Mouse (Mus musculus) left cerebral cortex, postnatal 36 days (tissue): Measurements from ENCODE around the gene Focad. TPM values are rescaled to one million over a fixed set of nuclear protein-coding genes. Genes with fewer than 3 reads are reported as not detected.
"Not testable (repeated sequence)": the region's sequence is repeated elsewhere in the genome, so short reads cannot be mapped to it uniquely, and the experiment has no call there.

Source experiments
- DNase-seq, 2 experiments: peaks; one replicate each; pipeline ENCODE4 v3.0.0; 2021 to 2022; ENCODE audit warnings: low spot score in 2 of 2, mixed read lengths in 1 of 2
- intact Hi-C: fragments of 180-260 bp; cut with DNase I; formaldehyde crosslinking; loops from one replicate; pipeline ENCODE4 v1.15.1; 2025
- total RNA-seq, 2 experiments: library from RNA; stranded (reverse); gene quantifications; 2 replicates each; pipeline ENCODE4 v1.2.3; 2021

Gene Focad
- total RNA-seq, 2 experiments from 2014 or later = 44.2 to 53.5 TPM

DNA sequence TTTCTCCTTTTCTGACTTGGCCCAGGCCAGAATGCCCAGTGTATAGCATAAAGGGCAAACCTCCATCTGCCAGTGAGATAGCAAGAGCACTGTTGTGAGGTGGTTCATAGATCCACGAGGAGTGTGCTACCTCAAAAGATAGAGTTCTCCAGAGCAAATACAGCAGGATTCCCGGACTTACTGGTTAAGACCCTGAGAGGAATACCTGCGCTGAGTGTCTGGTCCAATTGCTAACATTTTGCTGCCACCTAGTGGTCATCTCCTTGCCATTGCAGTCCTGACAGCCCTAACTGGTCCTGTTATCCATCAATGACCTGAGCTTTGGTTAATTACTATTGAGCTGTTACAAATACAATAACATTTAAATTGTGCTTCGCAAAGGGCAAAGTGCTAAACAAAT is 256.5 kb downstream of the Focad start:
- intact Hi-C loops = loop anchor here (2.0 to 5.0 kb wide), 3 partner anchors 316 to 982 kb away; no protein-coding TSS in a partner anchor
- DNase-seq = peak; percentile 46 to 59

GRCm38 (mm10) chr4:88356652-88357051 is 262.2 kb downstream of the Focad start:
- DNase-seq = no peak
- intact Hi-C loops = no loop called here

DNA sequence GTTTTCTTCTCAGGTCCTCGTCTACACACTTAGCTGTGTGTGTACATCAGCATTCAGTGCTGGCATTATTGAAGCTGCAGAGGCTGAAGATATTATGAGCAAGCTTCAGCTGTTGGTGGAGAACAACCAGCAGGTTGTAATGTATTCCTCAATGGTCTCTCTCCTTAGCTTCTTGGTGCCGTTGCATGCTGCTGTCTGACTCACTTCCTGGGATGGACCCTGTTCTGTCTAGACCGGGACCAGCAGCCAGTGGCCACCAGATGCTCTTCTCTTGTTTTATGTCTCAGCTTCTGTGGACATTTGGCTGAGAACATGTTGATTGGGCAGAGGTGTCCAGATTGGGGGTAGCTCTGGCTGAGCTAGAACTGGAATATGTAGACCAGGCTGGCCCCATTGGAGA is 263.0 kb downstream of the Focad start:
- intact Hi-C loops = no loop called here
- no peak for DNase-seq

GRCm38 (mm10) chr4:88369951-88370350 is 275.5 kb downstream of the Focad start:
- intact Hi-C loops = no loop called here
- DNase-seq = no peak

- intact Hi-C loops = no loop called here
- DNase-seq = no peak
Measured at GRCm38 (mm10) chr4:88370819-88371218, 276.4 kb downstream of the Focad start.

DNA sequence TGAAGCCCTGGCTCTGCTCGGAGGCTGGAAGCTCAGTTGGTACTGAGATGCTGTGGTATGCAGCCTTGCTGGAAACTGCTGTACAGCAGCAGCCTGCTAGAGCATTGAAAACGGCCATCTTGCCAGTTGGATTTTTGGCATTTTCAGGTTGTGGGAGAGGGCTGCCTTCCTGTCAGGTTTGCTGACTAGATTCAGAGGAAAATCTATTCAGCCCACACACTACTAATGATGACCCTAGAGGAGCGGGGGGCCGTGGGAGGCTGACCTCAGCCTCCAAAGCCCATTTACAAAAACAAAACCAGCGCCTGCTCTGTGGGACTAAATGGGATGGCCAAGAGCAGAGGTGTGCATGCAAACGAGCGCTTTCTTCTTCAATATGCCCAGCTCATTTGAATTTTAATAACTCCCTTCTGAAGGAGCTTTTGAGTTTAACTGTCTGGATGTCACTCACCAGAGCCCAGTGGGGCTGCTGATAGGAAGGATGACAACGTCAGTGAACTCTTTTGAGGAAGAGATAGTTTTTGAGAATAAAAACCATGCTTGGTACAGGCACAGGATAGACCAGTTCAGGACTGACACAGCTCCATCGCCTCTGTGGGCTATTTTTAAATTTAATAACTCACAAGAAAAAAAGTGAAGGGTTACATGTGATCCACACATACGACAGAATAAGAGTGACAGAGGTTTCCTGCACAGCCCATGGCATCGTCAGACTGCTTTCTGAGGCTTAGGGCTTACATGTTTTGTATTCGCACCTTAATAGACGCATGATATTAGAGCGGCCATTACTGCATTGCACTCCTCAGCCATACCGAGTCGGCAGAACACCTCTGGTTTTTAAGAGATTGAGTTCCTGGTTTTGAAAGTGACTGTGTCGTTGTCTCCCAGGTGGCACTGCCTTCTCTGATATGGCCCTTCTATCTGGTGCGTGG is 278.1 kb downstream of the Focad start:
- DNase-seq = no peak
- intact Hi-C loops = no loop called here

- intact Hi-C loops = no loop called here
- DNase-seq = no peak
Measured at GRCm38 (mm10) chr4:88390036-88390435, 295.6 kb downstream of the Focad start.

- DNase-seq, intact Hi-C loops: not testable (repeated sequence)
Measured at GRCm38 (mm10) chr4:88390596-88390995, 296.2 kb downstream of the Focad start.

GRCm38 (mm10) chr4:88395717-88396116 is 301.3 kb downstream of the Focad start:
- DNase-seq = no peak
- intact Hi-C loops = no loop called here

GRCm38 (mm10) chr4:88396995-88397521 is 302.6 kb downstream of the Focad start:
- intact Hi-C loops = no loop called here
- no peak for DNase-seq

GRCm38 (mm10) chr4:88400302-88400991 is 306.0 kb downstream of the Focad start:
- intact Hi-C loops = loop anchor here (10.0 kb wide), 1 partner anchor 144 kb away; no protein-coding TSS in a partner anchor
- no peak for DNase-seq

GRCm38 (mm10) chr4:88400992-88401313 is 306.5 kb downstream of the Focad start:
- DNase-seq = no peak
- intact Hi-C loops = loop anchor here (10.0 kb wide), 1 partner anchor 144 kb away; no protein-coding TSS in a partner anchor

DNA sequence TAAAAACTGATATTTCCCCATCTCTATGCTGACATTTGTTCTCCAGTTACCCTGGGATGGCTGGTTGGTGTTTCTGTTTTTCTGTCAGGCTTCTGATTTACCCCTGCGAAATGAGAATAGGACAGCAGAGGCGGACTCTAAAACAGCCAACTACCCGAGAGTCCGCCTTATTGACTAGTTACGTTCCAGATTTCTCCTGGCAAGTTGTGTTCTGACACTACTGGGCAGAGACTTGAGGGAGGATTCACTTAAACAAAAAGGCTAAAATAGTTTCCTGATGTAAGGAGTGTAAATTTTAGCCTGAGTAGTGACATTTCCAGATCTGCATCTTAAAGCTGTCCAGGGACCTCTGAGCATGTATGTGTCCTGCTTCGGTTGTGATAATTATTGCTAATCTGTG is 308.5 kb downstream of the Focad start:
- DNase-seq = no peak
- intact Hi-C loops = loop anchor here (10.0 kb wide), 1 partner anchor 142 kb away; no protein-coding TSS in a partner anchor

DNA sequence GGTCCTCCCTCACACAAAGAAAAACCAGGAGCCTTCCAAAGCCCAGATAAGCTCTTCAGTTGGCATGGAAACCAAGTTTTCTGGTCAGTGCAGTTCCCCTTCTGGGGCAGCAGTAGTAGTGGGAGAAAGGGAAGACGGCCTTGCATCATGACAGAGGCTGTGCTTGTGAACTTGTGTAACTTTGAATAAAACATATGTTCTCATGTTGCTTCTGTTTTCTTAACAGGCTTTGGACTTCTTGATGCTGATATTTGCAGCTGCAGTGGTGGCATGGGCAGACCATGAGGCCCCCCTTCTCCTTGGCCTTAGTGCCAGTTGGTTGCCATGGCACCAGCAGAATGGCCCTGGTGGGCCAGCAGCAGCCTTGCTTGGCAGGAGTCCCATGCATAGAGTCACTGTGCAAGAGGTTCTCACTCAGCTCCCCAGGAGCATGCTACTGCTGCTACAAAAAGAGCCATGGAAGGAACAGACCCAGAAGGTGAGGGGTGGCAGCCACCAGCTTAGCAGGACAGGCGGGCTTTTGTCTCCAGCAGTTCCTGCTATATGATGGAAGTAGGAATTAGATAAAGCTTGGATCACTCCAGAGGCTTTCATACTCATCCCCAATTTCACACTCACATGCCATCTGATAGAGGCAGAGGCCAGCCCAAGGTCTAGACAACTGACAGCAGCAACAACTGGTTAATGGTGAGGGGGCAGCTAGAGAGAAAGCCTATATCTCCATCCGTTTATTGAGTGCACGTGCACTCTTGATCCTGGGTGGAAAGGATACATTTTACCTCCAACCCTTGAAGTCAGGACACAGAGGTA is 312.7 kb downstream of the Focad start:
- intact Hi-C loops = loop anchor here (10.0 kb wide), 1 partner anchor 138 kb away; no protein-coding TSS in a partner anchor
- no peak for DNase-seq

GRCm38 (mm10) chr4:88409279-88409678 is 314.9 kb downstream of the Focad start:
- intact Hi-C loops = loop anchor here (10.0 kb wide), 1 partner anchor 136 kb away; no protein-coding TSS in a partner anchor
- DNase-seq = no peak

DNA sequence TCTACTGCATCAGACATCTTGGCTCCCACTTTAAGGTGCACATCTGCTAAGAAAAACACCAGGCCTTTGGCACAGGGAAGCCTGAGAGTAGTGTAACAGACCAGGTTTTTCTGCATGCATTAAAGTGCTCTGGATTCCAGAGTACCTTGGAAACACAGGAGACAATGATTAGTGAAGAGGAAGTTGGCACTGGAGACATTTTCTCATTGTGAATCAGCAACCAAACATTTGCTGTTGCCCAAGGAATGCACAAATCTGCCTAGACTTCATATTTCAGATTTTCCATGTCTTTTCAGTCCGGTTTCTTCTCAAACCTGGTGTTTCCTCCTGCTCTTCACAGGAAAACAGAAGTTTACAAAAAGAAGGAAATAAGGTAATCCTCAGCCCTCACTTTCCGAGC is 317.9 kb downstream of the Focad start:
- DNase-seq = no peak
- intact Hi-C loops = no loop called here

DNA sequence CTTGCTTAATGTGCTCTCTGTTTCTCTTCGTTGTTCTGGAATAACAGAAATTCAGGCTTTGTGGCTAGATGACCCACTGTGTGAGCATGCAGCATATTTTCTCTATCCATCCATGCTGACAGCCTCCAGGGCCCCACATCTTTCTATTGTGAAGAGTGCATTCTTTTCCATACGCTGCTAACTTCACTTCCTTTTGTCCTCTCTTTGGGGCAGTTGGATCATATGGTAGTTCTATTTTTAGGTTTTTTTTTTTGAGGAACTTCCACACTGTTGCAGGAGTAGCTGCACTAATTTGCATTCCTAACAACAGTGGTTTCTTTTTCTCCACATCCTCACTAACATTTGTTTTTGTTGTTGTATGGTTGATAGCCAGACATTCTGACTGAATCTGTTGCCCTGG is 320.6 kb downstream of the Focad start:
- intact Hi-C loops = no loop called here

DNA sequence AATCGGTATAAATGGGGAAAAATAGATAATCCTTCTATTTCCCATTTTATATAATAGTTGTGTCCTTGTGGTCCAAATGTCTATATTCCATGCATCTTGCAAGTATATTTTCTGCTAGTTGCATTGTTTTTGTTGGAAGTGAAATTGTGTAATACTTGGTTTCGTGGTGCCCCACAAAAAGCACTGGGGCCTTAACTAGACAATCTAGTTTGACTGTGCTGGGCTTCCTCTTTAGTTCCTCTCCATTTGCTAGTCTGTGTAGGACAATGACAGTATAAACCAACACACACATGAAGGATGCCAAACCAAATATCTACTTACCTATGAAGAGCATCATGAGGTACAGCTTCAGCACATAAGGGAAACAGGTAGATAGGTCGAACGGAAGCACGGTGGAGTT is 324.9 kb downstream of the Focad start:
- intact Hi-C loops = no loop called here
- DNase-seq = no peak

More for the DNA sequence above, 320.6 kb downstream of the Focad start:
- no peak for DNase-seq

DNA sequence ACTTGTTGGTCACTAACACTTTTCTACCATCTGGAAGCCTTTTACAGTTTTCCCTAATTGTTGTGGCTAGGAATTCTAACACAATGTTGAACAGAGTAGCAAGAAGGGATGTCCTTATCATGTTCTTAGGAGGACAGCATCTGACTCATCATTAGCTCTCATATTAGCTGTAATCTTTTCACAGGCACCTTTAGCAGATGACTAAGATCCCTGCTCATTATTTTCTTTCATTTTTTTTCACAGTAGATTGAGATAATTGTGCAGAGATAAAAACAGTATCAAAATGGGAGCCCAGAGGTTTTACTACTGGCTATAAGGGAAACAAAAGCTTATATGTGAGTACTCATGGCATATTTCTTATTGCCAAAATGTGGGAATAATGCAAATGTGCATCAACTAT is 330.1 kb downstream of the Focad start:
- intact Hi-C loops = no loop called here
- DNase-seq = no peak
